Mouse (Mus musculus) thymus, adult 2 months (tissue): ENCODE results near the gene Mettl23. TPM values are rescaled to one million over a fixed set of nuclear protein-coding genes. Genes with fewer than 3 reads are reported as not detected.
A peak's percentile ranks its signal among the peaks of the same experiment; 100 is the strongest.

Experiments
- DNase-seq: peaks from one replicate; pipeline ENCODE4 v3.0.0; 2021
- H3K27ac ChIP-seq: fragments of 200-500 bp; 2 replicates; pipeline ENCODE4 v1.5.1; 2012; ENCODE audit warnings: low read length, control low read depth; ENCODE audit not compliant: control insufficient read depth, insufficient read depth
- H3K27me3 ChIP-seq: fragments of 200-500 bp; 2 replicates; pipeline ENCODE4 v1.6.1; 2012; ENCODE audit warnings: mild to moderate bottlenecking, low read length, moderate library complexity, mixed read lengths; ENCODE audit not compliant: control insufficient read depth, insufficient read depth
- H3K36me3 ChIP-seq: fragments of 200-500 bp; 2 replicates; pipeline ENCODE4 v1.6.1; 2012; ENCODE audit warnings: mild to moderate bottlenecking, low read length, moderate library complexity; ENCODE audit not compliant: control insufficient read depth, insufficient read depth
- H3K4me1 ChIP-seq: fragments of 200-500 bp; replicated peaks from 2 replicates; pipeline ENCODE4 v1.6.1; 2012; ENCODE audit warnings: low read length; ENCODE audit not compliant: control insufficient read depth, insufficient read depth
- H3K4me3 ChIP-seq: fragments of 200-500 bp; 2 replicates; pipeline ENCODE4 v1.5.1; 2012; ENCODE audit warnings: mild to moderate bottlenecking, low read length, control low read depth, moderate library complexity; ENCODE audit not compliant: control insufficient read depth, insufficient read depth
- CTCF ChIP-seq: fragments of 200-500 bp; IDR thresholded peaks from 2 replicates; pipeline ENCODE4 v1.5.1; 2012; ENCODE audit warnings: mild to moderate bottlenecking, control low read depth, low read length, moderate library complexity, borderline replicate concordance; ENCODE audit not compliant: control insufficient read depth, poor library complexity, insufficient read depth; ENCODE audit errors: extremely low read depth
- POLR2A ChIP-seq: fragments of 200-500 bp; IDR thresholded peaks from 2 replicates; pipeline ENCODE4 v1.6.1; 2012; ENCODE audit warnings: mild to moderate bottlenecking, low read length, control low read depth, moderate library complexity; ENCODE audit not compliant: control insufficient read depth, poor library complexity, insufficient read depth; ENCODE audit errors: extremely low read depth
- WGBS: fragments of 180-500 bp; shearing (Covaris S2); methylation state at CpG from one replicate; pipeline ENCODE4 v1.1.7; 2018; 5-methylcytosine and 5-hydroxymethylcytosine counted together
- polyA plus RNA-seq: library from polyadenylated mRNA; depleted of rRNA; stranded (reverse); fragments of >200 nt; gene quantifications from 2 replicates; pipeline ENCODE4 v1.2.3, GENCODE M21; 2012; rRNA removed

Mettl23 gene
- polyA plus RNA-seq = 69.9 and 82.6 TPM in 2 replicates

DNA sequence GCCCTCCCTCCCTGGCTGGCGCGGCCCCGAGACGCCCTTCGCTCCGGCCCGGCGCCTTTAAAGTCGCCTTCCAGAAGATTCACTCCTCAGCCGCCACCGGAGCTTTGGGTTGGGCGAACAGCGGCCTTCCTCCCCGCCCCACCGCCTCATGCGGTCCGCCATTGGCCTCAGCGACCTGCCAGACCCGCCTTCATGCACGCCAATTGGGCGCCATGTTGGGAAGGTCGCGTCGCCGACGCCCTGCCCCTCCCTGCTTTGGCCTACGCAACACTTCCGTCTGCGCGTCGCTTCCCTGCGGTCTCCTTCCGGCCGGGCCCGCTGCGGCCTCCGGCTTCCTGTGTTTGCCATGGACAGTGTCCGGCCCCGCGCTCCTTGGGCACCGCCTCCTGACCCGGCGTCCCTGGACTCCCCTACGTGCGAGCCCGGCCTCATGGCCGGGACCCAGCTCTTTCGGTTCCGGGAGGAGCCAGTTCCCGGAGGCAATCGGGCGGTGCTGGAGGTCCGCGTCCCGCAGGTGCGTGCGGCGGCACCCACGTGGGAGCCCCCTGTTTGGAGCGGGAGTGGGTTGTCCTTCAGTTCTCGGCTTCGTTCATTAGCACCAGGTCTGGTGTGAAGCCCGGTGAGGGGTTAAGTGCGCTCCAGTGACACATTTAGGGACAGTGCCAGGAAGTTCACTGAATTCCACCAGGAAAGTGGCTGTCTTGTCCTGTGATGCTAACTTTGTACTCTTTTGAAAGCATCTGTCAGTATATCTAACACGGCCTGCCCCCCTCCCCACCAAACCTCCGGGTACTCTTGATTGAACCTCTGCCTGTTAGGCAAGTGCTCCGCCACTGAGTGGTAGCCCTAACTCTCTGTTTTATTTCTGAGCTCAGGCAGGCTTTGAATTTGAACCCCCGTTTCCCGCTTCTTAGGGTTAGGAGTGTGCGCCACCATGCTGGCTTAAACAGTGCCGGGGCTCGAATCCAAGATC lies at the start of gene Mettl23, which contains the start of gene Jmjd6:
Gene Mettl23, plus strand, starts transcription at position 18 of the 973 bp plus-strand sequence.
Gene Jmjd6, minus strand, starts transcription at position 189 of the 973 bp plus-strand sequence.
- peak; percentile 75 for TF ChIP-seq POLR2A
- peak; percentile 66; the same call in 1 of the 2 replicates for TF ChIP-seq CTCF
- Histone ChIP-seq H3K27ac (peak within 1 kb of the TSS; percentile 62), H3K36me3 (peaks cover 30% of the 10 kb centered on the region), H3K4me3 (peak within 1 kb of the TSS; percentile 54), H3K27me3 (no peaks in the 10 kb centered on the region), H3K4me1 (peaks cover 18% of the 10 kb centered on the region)
- WGBS = under 1% methylated on average over 72 of the region's 72 CpGs
- DNase-seq = peak; percentile 95

DNA sequence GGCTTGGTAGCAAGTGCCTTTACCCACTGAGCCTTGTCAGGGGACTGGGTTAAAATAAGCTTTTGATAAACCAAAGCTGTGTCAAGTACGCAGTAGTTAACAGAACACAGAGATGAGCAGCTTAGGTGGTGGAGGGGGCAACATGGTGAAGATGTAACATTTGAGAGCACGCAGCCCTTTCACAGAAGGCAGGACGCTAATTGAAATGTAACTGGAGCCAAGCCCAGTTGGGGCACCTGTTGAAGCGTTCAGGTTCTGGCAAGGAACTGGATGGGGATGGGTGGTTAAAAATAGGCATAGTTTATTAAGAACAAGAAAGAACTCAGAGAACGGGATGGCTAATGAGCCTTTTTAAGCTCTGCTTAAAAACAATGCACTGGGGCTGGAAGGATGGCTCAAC lies 43.7 kb upstream of the Mettl23 start:
- Histone ChIP-seq H3K36me3 (no peaks in the 10 kb centered on the region), H3K4me3 (no peak overlapping the region), H3K27me3 (no peaks in the 10 kb centered on the region), H3K27ac (no peak overlapping the region), H3K4me1 (peaks cover 11% of the 10 kb centered on the region)
- TF ChIP-seq CTCF (no peak), POLR2A (no peak)
- no peak for DNase-seq
- WGBS = 96% methylated on average over 5 of the region's 5 CpGs

DNA sequence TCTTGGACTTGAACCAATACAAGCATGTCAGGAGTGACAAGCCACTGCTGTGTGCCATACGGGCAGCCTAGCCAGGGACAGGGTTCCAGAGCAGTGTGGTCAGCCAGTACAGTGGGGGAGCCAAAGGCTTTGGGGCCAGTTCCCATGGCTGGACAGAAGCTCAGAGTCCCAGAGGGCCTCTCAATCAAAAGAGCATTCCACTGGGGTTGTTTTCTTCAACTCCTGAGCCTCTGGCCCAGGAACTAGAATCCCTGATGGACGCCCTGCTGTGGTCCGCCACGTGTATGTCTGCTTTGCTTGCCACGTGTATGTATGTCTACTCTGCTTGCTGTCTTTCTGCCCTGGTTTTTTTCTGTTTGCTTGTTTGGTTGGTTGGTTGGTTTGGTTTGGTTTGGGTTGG lies 42.0 kb upstream of the Mettl23 start:
- H3K4me3 ChIP-seq = no peak overlapping the region
- TF ChIP-seq CTCF (no peak), POLR2A (no peak)
- H3K27me3 ChIP-seq = no peaks in the 10 kb centered on the region
- 85% methylated on average over 5 of the region's 5 CpGs for WGBS
- no peak for DNase-seq
- H3K27ac ChIP-seq = no peak overlapping the region
- H3K4me1 ChIP-seq = peaks cover 16% of the 10 kb centered on the region
- H3K36me3 ChIP-seq = no peaks in the 10 kb centered on the region

DNA sequence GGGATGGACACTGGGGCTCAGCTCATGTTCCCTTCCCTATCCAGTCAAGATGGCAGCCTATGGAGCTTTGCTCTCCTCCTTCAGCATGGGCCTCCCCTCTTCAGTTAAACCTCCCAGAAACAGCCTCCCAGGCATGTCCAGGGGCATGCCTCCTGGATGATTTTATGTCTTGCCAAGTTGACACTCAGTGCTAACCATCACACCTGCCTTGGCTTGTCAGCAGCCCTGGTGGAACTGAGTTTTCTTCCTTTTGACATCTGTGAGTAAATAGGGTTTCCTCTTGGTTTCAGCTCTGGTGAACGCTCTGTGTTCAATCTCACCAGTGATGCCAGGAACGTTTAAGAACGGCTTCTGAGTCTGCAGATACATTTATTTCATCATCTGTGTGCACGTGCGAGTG lies 40.4 kb upstream of the Mettl23 start:
- H3K27me3 ChIP-seq = no peaks in the 10 kb centered on the region
- H3K4me1 ChIP-seq = peaks cover 16% of the 10 kb centered on the region
- 36% methylated on average over 5 of the region's 5 CpGs for WGBS
- H3K4me3 ChIP-seq = no peak overlapping the region
- H3K27ac ChIP-seq = no peak overlapping the region
- no peak for TF ChIP-seq CTCF
- no peak for TF ChIP-seq POLR2A
- no peaks in the 10 kb centered on the region for H3K36me3 ChIP-seq
- no peak for DNase-seq

DNA sequence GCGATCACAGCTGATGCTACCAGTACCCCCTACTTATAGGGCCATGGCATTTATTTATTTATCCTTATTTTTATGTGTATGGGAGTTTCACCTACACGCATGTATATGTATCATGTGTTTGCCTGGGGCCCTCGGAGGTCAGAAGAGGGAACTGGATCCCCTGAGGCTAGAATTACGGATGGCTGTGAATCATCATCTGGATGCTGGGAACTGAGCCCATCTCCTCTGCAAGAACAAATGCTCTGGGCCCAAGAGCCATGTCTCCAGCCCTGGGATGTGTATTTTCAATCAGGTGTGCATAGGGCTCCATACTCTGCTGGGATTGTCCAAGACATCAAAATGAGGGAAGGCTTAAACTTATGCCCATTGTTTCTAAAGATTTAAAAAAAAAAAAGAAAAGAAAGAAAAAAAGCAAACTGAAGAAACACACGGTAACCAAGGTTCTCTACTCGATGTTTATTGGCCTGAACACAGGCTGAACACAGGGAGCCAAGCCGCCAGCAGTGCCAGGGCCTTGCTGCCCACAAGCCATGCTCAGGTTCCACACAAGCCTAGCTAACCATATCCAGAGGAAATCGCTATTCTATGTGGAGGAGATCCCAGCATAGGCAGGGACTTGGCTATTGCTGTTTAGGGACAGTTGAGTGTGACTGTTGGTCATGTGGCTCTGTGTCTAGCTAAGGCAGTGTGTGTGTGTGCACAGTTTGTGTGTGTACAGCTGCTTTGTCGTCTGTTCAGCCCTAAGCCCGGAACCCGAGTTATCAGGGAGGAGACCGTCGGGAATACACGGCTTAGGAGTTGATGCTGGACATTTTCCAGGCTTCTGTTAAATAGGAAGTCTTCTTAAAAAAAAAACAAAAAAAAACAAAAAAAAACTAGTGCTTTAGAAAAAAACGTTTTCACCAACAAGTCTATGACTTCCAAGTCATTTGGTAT lies 36.7 kb upstream of the Mettl23 start:
- no peak for DNase-seq
- WGBS = 88% methylated on average over 15 of the region's 15 CpGs

DNA sequence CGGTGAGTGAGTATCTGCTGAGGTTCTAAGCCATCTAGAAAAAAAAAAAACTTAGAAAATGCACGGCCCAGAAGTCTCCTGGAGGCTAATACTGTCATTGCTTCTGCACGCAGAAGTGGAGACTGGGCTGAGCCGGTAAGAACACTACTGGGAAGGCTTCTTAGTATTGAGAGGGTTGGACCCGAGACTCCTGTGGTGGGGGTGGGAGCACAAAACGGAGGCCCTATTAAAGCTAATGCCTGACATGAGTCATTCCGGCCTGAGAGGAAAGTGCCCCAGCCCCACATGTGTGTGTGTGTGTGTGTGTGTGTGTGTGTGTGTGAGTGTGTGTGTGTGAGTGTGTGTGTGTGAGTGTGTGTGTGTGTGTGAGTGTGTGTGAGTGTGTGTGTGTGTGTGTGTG lies 36.0 kb upstream of the Mettl23 start:
- WGBS = 87% methylated on average over 7 of the region's 7 CpGs
- Histone ChIP-seq H3K36me3 (no peaks in the 10 kb centered on the region), H3K27me3 (no peaks in the 10 kb centered on the region), H3K4me3 (no peak overlapping the region), H3K4me1 (peaks cover 33% of the 10 kb centered on the region), H3K27ac (no peak overlapping the region)
- TF ChIP-seq POLR2A (no peak), CTCF (no peak)
- DNase-seq = no peak

More for the DNA sequence above, 36.7 kb upstream of the Mettl23 start:
- TF ChIP-seq CTCF (no peak), POLR2A (no peak)
- H3K27ac ChIP-seq = no peak overlapping the region
- no peaks in the 10 kb centered on the region for H3K36me3 ChIP-seq
- H3K4me3 ChIP-seq = no peak overlapping the region
- H3K27me3 ChIP-seq = no peaks in the 10 kb centered on the region
- H3K4me1 ChIP-seq = peaks cover 29% of the 10 kb centered on the region
